In the genomic region with DNA sequence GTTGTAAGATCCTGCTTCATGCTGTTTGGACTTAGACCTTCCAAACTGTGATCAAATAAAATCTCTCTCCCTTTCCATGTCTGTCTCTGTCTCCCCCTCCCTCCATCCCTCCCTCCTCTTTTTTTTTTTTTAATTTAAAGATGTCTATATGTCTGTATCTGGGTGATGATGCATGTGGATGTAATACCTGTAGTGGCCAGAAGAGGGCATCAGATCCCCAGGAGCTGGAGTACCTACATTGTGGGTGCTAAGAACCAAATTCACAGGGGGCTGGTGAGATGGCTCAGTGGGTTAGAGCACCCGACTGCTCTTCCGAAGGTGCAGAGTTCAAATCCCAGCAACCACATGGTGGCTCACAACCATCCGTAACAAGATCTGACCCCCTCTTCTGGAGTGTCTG, we compare ENCODE assay signal across 10 mouse cellular contexts. TPM values are rescaled to one million over a fixed set of nuclear protein-coding genes. Genes with fewer than 3 reads are reported as not detected.
DNase-seq lines count a peak whose midpoint lies in the region; ATAC-seq and TF ChIP-seq lines count a peak whose summit lies in the region.
"Not testable (repeated sequence)": the region's sequence is repeated elsewhere in the genome, so short reads cannot be mapped to it uniquely, and the experiment has no call there.
"Had no signal": no experiment of that assay in that cellular context is flagged by ENCODE, and none has a peak within 500 bp of the region (broad histone marks: within the 10 kb centered on the region; RNA-seq: fewer than 3 reads in every experiment).

No protein-coding gene starts in this region.

- H3K4me2 ChIP-seq in liver, postnatal 0 days (ENCODE audit: low read depth, low read length): not testable (repeated sequence)

- peak; percentile 47 for DNase-seq in 3T3-L1 (ENCODE audit: low read depth, low spot score)
- DNase-seq in ES-CJ7 (ENCODE audit: low read depth, low spot score): peak; percentile 78
- DNase-seq in brain, embryonic 14.5 days (ENCODE audit: low read depth); kidney, adult 2 months: not testable (repeated sequence)
- DNase-seq in embryo, embryonic 10.5 days (ENCODE audit: low spot score): peak; percentile 31
- peak; percentile 36 for DNase-seq in liver, postnatal 0 days
- peak; percentile 42 for DNase-seq in naive thymus-derived CD4-positive, alpha-beta T cell, adult 2 months (ENCODE audit: low read depth)
- peak; percentile 44 for DNase-seq in thymus, postnatal 14 days

- TF ChIP-seq CTCF in brain, embryonic 14.5 days (IDR thresholded peaks at IDR 0.05; ENCODE audit: borderline replicate concordance, extremely low read depth, insufficient read depth, insufficient read length): peak; percentile 38; the same call in 1 of the 2 replicates
- 0 out of 2 replicates have a peak, but pooled peaks have one; percentile 34 for TF ChIP-seq CTCF in kidney, adult 2 months (conservative IDR thresholded peaks at IDR 0.05; ENCODE audit: insufficient read depth, insufficient read length, low read depth, low read length)
- peak; percentile 66 for TF ChIP-seq CTCF in liver, postnatal 0 days (IDR thresholded peaks at IDR 0.05; ENCODE audit: low read depth)

- H3K27me3 ChIP-seq in kidney, adult 2 months (replicated peaks; ENCODE audit: control insufficient read depth, insufficient read depth, low read length); liver, postnatal 0 days (ENCODE audit: insufficient read depth, low read length): not testable (repeated sequence)

- H3K36me3 ChIP-seq in kidney, adult 2 months (ENCODE audit: control insufficient read depth, insufficient read depth, low read length); liver, postnatal 0 days (replicated peaks; ENCODE audit: insufficient read depth, low read length): not testable (repeated sequence)

- not testable (repeated sequence) for TF ChIP-seq POLR2A in brain, embryonic 14.5 days (IDR thresholded peaks at IDR 0.05; ENCODE audit: borderline replicate concordance, extremely low read depth, insufficient read depth, insufficient read length, poor library complexity, severe bottlenecking); kidney, adult 2 months (IDR thresholded peaks at IDR 0.05; ENCODE audit: low read depth, low read length)

- H3K4me1 ChIP-seq in kidney, adult 2 months (ENCODE audit: control insufficient read depth, insufficient read depth, low read length); liver, postnatal 0 days (ENCODE audit: insufficient read depth): not testable (repeated sequence)

- H3K9ac ChIP-seq in liver, postnatal 0 days (replicated peaks): not testable (repeated sequence)

- ATAC-seq in liver, postnatal 0 days: not testable (repeated sequence)

- H3K27ac ChIP-seq in kidney, adult 2 months (ENCODE audit: insufficient read depth, low read depth, low read length); liver, postnatal 0 days (ENCODE audit: low read depth): not testable (repeated sequence)

- WGBS in kidney, adult 2 months: 93% methylated on average over 3 of the region's 3 CpGs
- 91% methylated on average over 3 of the region's 3 CpGs for WGBS in liver, postnatal 0 days (ENCODE audit: insufficient replicate concordance)

- TF ChIP-seq EP300 in liver, postnatal 0 days (IDR thresholded peaks at IDR 0.05; ENCODE audit: low read depth): not testable (repeated sequence)

- H3K9me3 ChIP-seq in liver, postnatal 0 days (ENCODE audit: low read length): not testable (repeated sequence)

- H3K4me3 ChIP-seq in kidney, adult 2 months (ENCODE audit: insufficient read depth, low read depth, low read length); liver, postnatal 0 days (ENCODE audit: low read depth, low read length): not testable (repeated sequence)

RNA-seq across cellular contexts. Expression of a gene that starts 30.0 kb away (rescaled TPM):
- 2.5 and 5.8 TPM in 2 replicates for polyA plus RNA-seq in brain, embryonic 14.5 days (2012; rRNA removed)
- not detected in 2 replicates for polyA plus RNA-seq in kidney, adult 2 months (2012; rRNA removed)
- not detected in 2 replicates for polyA plus RNA-seq in liver, postnatal 0 days (2015; fragmentation: Nextera tagmentation; extraction: Ambion mirVana)
- polyA plus RNA-seq: adrenal gland, adult 2 months; liver, embryonic 11.5 days had no signal
